Mouse (Mus musculus): ENCODE measurements around the gene Krr1. TPM values are rescaled to one million over a fixed set of nuclear protein-coding genes. Genes with fewer than 3 reads are reported as not detected.

Krr1 gene
- total and polyA plus RNA-seq, 3 experiments, result 66.3 to 84.9 (median 67.2) TPM

DNA sequence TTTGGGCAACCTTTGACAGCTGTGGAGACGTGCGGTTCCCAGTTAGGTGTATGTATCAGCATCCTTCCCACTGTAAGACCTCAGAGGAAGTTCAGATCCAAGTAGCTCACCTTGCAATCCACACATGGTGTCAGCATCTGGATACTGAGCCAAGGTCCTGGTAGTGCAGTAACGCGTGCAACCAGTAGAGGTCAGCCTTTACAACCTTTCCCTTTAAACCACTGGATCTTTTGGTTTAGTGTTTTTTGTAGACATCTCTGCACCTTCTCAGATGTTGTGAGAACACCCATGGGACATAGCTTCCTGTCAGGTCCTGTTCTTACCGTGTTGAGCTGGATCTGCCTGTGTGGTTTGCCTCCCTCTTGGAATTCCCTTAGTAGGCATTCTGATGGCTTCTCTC, 5.1 kb downstream of the Krr1 start:
- TF ChIP-seq BHLHE40 (IDR thresholded peaks at IDR 0.05; ENCODE audit: borderline replicate concordance, low read depth, low read length) (no peak), MAZ (IDR thresholded peaks at IDR 0.05; ENCODE audit: low read depth, low read length) (no peak), USF2 (IDR thresholded peaks at IDR 0.05; ENCODE audit: borderline replicate concordance in 1 of 2, insufficient read depth in 1 of 2, low read depth in 1 of 2, low read length in 2 of 2) (no peak), NRF1 (IDR thresholded peaks at IDR 0.05; ENCODE audit: insufficient read depth, low read depth, low read length, poor library complexity, severe bottlenecking) (no peak), RAD21 (IDR thresholded peaks at IDR 0.05; ENCODE audit: low read depth, low read length) (peak; percentile 80), GATA1 (IDR thresholded peaks at IDR 0.05; ENCODE audit: low read depth, low read length) (no peak), NELFE (IDR thresholded peaks at IDR 0.05; ENCODE audit: low read depth, low read length) (no peak), TCF12 (IDR thresholded peaks at IDR 0.05; ENCODE audit: low read depth, low read length) (no peak), TBP (IDR thresholded peaks at IDR 0.05; ENCODE audit: low read depth, low read length) (no peak), MEF2A (IDR thresholded peaks at IDR 0.05; ENCODE audit: extremely low read depth, insufficient replicate concordance, low read depth, low read length, poor library complexity, severe bottlenecking) (no peak), SMC3 (IDR thresholded peaks at IDR 0.05; ENCODE audit: low read depth, low read length) (peak; percentile 84), MXI1 (IDR thresholded peaks at IDR 0.05; ENCODE audit: low read depth, low read length) (no peak), GABPA (IDR thresholded peaks at IDR 0.05; ENCODE audit: low read depth, low read length) (no peak), HCFC1 (IDR thresholded peaks at IDR 0.05; ENCODE audit: low read depth, low read length) (no peak), USF1 (IDR thresholded peaks at IDR 0.05; ENCODE audit: low read depth, low read length) (no peak), TAL1 (IDR thresholded peaks at IDR 0.05; ENCODE audit: low read length) (no peak), CTCF (IDR thresholded peaks at IDR 0.05 in 2 of 3, conservative IDR thresholded peaks at IDR 0.05 in 1 of 3; ENCODE audit: control insufficient read depth in 1 of 3, insufficient read depth in 1 of 3, low read depth in 2 of 3, low read length in 3 of 3, poor library complexity in 1 of 3, severe bottlenecking in 1 of 3) (peak; percentile 70 to 98 (median 83)), RCOR1 (IDR thresholded peaks at IDR 0.05; ENCODE audit: low read depth, low read length) (no peak), ZKSCAN1 (IDR thresholded peaks at IDR 0.05; ENCODE audit: low read depth, low read length) (no peak), ZMIZ1 (IDR thresholded peaks at IDR 0.05; ENCODE audit: low read depth, low read length) (no peak), MYB (IDR thresholded peaks at IDR 0.05; ENCODE audit: low read depth, low read length) (no peak), POLR2AphosphoS2 (IDR thresholded peaks at IDR 0.05; ENCODE audit: low read length) (no peak), MAX (IDR thresholded peaks at IDR 0.05; ENCODE audit: low read length) (no peak), POLR2AphosphoS5 (IDR thresholded peaks at IDR 0.05; ENCODE audit: borderline replicate concordance, low read depth, low read length) (no peak), ZC3H11A (IDR thresholded peaks at IDR 0.05; ENCODE audit: low read depth, low read length) (peak; percentile 79), MYC (IDR thresholded peaks at IDR 0.05; ENCODE audit: low read depth, low read length) (no peak), ETS1 (IDR thresholded peaks at IDR 0.05; ENCODE audit: low read depth, low read length) (no peak), KAT2A (conservative IDR thresholded peaks at IDR 0.05; ENCODE audit: low read depth, low read length) (no peak), E2F4 (IDR thresholded peaks at IDR 0.05; ENCODE audit: borderline replicate concordance, low read depth, low read length) (no peak)
- Histone ChIP-seq H3K79me2 (ENCODE audit: control insufficient read depth, insufficient read depth, low read length, poor library complexity) (peaks cover 36% of the 10 kb centered on the region), H3K36me3 (ENCODE audit: control insufficient read depth in 1 of 2, insufficient read depth in 2 of 2, low read length in 2 of 2) (peaks cover 2 to 15% of the 10 kb centered on the region in 2 experiments), H3K27me3 (ENCODE audit: control insufficient read depth in 1 of 2, insufficient read depth in 2 of 2, low read length in 2 of 2) (no peaks in the 10 kb centered on the region), H3K4me3 (ENCODE audit: control insufficient read depth in 1 of 2, insufficient read depth in 1 of 2, low read depth in 2 of 2, low read length in 2 of 2) (no peak overlapping the region), H3K9me3 (replicated peaks; ENCODE audit: insufficient read depth, low read length) (no peaks in the 10 kb centered on the region), H3K27ac (ENCODE audit: control insufficient read depth, low read depth, low read length) (no peak overlapping the region), H3K9ac (ENCODE audit: control insufficient read depth, low read depth, low read length, poor library complexity, severe bottlenecking) (no peak overlapping the region), H3K4me1 (ENCODE audit: control insufficient read depth in 1 of 2, insufficient read depth in 2 of 2, low read length in 2 of 2) (no peaks in the 10 kb centered on the region; a peak in 1 of 4 replicates)
- DNase-seq (ENCODE audit: low read depth, low spot score), result peak; percentile 77
